Mouse (Mus musculus): Measurements from ENCODE around the gene Ift140.

DNA sequence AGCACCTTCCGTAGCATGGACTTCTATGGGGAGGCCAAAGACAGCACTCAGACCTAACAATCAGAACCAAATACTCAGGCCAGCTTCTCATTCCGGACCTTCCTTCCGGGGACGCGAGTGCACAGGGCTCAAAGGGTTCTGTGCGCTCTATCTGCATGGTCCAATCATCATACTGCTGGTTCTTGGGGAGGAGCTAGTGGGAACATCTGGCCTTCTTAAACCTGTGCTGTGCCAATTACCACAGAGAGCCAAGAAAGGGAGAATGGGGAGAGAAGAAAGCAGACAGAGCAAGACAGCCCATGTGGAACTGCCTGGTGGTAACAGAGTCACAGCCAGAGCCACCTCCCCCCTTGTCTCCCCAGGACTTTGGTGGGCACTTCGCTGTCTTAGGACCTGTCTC lies 50.7 kb downstream of the Ift140 start:
- no peak for TF ChIP-seq EP300 (IDR thresholded peaks at IDR 0.05; ENCODE audit: low read depth)
- TF ChIP-seq CTCF (IDR thresholded peaks at IDR 0.05; ENCODE audit: low read depth): no peak

Measured in heart, postnatal 0 days (tissue).